Mouse (Mus musculus): ENCODE results near the gene Grip1. TPM values are rescaled to one million over a fixed set of nuclear protein-coding genes. Genes with fewer than 3 reads are reported as not detected.

Grip1 gene
- total RNA-seq, 2 experiments from 2014 or later: not detected

DNA sequence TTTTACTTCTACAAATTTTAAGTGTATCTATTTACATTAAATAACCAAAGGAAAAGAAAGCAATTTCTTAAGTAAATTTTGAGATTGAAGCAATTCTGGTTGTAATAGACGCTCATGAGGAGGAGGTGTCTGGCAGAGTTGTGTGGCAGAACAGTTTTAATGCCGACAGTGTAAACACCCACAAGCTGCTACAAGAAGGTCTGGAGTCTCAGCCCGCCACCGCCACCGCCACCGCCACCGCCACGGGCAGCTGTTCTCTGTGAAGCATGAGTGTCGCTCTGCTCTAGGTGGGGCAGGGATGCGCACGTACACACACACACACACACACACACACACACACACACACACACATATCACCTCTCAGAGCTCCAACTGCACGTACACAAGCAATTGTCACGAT, 558.7 kb downstream of the Grip1 start:
- no peak for ATAC-seq (replicated peaks; ENCODE audit: low FRiP score, poor library complexity, severe bottlenecking)

DNA sequence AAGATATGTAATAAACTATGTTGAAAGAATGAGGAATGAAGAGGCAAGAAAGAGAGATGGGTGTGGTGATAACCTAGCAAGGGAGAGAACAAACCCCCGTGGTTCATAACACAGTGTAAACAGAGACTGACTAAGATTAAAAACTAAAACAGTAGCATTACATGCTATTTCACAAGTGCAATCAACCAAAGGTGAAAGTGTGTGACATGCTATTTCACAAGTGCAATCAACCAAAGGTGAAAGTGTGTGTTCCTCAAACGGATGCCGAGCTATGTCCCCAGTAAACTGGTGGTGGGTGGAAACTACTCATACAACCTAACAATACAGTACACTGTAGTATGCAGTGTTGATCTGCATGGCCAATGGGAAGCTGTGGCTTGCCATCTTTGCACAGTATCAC, 561.5 kb downstream of the Grip1 start:
- no peak for ATAC-seq (replicated peaks; ENCODE audit: low FRiP score, poor library complexity, severe bottlenecking)

DNA sequence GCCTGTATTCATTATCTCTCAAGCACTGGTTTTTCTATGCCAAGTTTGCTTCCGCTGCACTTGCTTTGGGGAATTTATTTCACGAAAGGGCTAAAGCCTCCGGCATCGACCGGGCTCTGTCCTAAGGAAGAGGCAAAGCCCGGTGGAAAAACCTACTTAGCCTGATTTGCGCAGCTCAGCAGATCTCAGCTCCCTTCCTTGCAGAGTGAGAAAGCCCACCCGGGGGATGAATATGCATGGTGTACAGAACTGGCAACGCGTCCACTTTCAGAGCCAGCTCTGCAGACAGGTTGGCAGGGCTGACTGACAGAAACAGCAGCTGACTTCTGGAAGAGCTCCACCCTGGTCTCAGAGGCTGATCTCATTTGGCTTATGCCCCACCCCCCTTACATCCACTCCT, 572.8 kb downstream of the Grip1 start:
- no peak for ATAC-seq (replicated peaks; ENCODE audit: low FRiP score, poor library complexity, severe bottlenecking)

DNA sequence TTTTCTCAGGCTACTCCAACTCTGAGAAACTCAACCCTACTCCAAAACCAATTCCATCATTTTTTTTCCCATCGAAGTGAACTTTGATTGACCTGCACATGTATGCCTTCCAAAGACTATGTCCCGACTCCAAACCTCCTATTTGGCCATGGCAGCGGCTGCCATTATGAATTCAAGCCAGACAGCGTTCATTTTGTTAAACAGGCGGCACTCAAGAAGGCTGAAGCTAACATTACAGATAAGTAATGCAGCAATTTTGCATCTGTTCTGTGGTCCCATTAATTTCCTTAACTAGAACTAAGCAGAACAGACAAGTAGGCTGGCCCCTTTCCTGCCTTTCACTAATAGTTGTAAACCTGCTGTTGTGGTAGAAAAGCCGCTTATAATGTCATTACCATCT, 577.3 kb downstream of the Grip1 start:
- ATAC-seq (replicated peaks; ENCODE audit: low FRiP score, poor library complexity, severe bottlenecking): no peak

DNA sequence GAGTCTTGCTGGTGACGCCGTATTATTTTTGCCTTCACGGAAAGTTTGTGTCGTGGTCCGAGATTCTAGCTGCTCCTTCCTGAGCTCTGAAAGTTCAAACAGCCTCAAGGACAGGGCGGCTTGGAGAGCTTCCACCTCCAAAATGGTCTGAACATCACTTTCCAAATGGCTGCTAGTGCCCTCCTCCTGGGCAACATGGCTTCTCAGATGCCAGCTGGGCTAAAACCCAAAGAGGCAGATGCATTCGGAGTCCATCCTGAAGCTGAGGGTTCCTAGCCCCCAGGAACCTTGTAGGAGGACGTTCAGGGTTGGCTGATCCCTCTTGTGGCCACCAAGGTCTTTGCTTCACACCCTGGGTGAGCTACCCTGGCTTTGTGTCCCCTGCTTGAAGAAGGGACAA, 577.7 kb downstream of the Grip1 start:
- no peak for ATAC-seq (replicated peaks; ENCODE audit: low FRiP score, poor library complexity, severe bottlenecking)

DNA sequence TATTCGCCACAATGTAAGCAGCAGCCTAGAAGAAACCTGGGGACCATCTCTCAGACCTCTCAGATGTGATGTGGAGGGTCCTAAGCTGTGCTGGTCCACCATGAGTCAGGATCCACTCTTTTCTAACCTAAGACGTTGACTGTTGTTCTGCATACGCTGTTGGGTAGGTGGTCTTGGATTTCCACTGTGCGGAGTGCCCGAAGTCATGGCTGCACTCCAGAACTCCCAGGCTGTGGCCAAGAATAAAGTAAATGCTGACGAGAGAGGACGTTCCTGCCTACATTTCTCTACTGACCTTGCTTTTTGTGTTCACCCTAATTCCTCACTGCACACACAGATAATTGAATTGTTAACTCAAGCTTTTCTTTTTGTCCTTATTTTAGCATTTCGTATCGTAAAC, 580.2 kb downstream of the Grip1 start:
- ATAC-seq (replicated peaks; ENCODE audit: low FRiP score, poor library complexity, severe bottlenecking): no peak

DNA sequence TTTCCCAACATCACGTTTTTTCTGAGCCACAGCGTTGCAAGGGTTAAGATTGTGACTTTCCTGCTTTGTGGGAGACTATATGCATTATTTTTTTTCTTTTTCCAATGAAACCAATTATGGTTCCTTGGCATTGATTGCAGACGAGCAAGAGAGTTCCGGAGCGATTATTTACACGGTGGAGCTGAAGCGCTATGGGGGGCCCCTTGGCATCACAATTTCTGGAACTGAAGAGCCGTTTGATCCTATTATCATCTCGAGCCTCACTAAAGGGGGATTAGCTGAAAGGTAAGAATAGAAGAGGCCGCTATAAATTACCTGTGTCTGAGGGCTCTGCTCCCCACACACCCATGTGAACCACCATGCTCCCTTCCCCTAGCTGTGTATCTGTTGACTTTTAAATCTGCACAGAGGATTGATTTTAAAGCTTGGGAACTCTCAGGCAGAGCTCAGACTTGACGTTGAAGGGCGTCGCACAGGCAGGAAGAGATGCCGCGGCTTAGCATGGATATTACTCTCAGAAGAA, 581.6 kb downstream of the Grip1 start:
- no peak for ATAC-seq (replicated peaks; ENCODE audit: low FRiP score, poor library complexity, severe bottlenecking)

DNA sequence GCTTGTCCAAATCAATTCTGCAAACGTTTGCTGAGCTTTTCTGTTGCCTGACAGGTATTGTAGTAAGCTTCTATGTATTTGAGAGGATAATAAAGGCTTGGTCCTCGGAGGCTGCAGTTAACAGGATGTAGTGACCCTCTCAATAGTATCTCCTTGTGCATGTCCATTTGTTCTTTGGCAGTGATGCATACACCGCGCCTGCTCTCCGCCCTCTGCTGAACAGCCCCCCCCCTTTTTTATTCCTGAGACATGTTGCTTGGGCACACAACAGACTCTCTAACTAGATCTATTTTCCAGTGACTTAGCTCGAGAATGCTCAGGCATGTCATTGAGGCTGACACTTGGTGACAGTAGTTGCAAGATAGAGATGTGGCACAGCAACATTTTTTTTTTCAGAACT, 582.2 kb downstream of the Grip1 start:
- ATAC-seq (replicated peaks; ENCODE audit: low FRiP score, poor library complexity, severe bottlenecking): no peak

DNA sequence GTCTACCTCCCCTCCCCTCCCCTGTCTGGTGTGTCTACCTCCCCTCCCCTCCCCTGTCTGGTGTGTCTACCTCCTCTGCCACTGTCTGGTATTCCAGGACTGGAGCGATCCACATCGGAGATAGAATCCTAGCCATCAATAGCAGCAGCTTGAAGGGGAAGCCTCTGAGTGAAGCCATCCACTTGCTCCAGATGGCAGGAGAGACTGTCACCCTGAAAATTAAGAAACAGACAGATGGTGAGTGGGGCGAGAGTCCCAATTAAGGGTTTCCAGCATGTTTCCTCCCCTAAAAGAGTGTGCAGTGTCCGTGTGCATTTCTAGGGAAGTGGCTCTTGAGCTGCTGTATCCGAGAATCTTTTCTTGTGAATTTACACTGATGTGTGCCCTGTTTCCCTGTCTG, 584.6 kb downstream of the Grip1 start:
- ATAC-seq (replicated peaks; ENCODE audit: low FRiP score, poor library complexity, severe bottlenecking): no peak

DNA sequence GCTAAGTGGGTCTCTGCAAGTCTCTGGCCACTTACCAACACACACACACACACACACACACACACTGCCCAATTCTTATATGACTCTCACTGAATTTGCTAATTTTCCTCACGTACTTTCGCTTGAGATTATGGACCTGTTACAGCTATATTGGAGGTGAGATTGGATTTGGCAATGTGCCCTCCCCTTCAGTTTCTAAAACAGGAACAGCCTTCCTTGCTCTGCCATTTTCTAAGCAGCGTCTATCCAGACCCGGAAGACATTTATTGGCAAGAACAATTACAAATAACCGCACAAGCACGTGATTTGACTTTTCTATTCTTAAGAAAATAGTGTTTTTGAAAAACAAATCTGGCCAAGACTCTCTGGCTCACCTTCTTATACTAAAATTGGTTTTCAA, 590.6 kb downstream of the Grip1 start:
- ATAC-seq (replicated peaks; ENCODE audit: low FRiP score, poor library complexity, severe bottlenecking): no peak

DNA sequence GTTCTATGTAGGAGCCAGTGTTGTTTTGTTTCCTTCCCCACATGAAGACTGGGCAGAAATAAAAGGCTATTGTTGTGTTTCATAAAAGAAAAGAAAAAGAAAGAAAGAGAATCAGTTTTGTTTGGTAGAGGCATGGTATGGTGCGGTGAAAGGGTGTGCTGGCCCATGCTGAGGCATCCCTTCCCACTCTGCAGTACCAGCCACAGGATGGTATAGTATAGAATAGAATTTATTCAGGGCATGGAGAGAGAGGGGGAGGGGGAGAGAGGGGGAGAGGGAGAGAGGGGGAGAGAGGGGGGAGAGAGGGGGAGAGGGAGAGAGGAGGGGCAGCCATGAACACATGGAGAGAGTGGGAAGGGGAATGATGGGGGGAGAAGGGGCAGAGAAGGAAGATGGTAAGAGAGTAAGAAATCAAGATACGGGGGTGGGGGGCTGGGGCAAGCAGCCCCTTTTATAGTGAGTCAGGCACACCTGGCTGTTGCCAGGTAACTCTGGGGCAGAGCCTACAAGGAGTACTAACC, 591.1 kb downstream of the Grip1 start:
- ATAC-seq (replicated peaks; ENCODE audit: low FRiP score, poor library complexity, severe bottlenecking): no peak

DNA sequence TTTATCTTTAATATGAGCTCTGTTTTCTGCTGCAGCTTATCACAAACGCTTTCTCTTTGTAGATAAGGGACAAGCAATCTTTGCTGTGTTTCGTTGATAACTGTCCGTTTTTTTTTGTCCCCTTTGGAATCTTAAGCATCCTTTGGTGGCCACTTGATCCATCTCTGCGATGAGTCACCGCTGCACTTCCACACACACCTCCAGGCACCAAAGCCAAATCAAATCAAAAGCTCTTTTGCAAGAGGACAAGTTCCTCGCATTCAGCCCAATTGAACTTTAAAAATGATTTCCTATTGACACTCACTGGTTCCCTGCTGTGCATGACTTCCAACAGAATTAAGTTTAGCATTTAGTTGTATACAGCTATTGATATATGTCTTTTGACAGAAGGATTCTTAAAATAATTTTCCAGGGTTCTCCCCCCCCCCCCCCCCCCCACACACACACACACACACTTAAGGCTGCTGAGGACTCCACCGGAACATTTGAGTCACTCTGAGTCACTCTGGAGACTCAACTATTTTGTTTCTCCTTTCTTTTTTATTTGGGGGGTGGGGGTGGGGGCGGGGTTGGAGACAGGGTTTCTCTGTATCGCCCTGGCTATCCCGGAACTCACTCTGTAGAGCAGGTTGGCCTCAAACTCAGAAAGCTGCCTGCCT, 607.1 kb downstream of the Grip1 start:
- no peak for ATAC-seq (replicated peaks; ENCODE audit: low FRiP score, poor library complexity, severe bottlenecking)

DNA sequence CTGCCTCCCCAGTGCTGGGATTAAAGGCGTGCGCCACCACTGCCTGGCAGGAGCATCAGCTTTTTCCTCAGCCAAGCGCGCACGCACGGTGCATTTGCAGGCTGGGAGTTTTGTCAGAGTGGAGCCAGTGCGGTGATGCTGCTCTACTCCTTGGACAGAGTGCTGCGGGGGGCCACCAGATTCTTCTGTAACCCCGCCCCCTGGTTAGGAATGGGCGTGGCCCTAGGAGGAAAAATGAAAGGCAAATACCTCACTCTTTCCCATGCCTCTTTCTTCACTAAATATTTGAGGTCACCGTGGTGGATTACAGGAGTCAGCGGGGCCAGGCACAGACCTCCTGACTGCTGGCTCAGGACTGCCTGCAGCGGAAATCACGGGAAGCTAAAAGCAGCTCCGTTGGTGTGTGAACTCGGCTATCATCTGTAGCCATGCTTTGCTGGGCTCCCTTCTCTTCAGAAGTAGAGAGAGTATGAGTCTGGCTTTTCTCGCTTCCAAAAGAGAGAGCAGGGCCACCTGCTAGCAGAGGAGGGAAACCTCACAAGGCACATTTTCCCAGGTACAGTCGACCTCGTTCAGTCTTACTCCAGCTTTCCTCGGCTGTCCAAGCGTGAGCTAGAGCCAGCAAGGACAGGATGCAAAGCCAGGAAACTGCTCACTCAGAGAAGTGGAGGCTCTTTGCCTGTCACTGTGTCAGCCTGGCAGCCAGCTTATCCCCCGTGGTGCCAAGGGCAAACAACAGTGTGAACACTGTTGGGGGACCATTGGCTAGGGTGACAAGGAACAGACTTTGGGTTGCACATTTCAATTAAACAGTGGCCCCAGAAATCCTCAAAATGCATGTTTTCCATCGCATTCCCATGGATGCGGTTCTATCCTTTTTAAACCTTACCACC, 607.9 kb downstream of the Grip1 start:
- ATAC-seq (replicated peaks; ENCODE audit: low FRiP score, poor library complexity, severe bottlenecking): no peak

DNA sequence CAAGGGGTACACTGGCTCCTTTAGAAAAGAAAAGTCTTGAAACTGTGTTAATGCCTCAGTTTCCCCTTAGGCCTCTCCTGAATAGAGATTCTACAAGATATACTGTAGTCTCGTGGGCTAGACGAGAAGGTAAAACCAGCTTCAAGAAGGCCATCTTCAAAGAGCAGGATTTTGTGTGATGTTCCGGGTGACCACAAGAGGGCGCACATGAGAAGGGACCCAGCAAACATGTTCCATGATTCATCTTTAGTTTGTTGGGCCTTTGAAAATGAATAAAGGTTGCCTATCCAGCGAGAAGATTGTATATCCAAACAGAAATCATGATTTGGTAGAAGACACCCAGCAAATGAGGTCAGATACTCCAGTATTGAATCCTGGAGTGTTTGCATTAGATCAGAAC, 610.8 kb downstream of the Grip1 start:
- 0 out of 2 replicates have a peak, but pooled peaks have one; percentile 55 for ATAC-seq (replicated peaks; ENCODE audit: low FRiP score, poor library complexity, severe bottlenecking)

DNA sequence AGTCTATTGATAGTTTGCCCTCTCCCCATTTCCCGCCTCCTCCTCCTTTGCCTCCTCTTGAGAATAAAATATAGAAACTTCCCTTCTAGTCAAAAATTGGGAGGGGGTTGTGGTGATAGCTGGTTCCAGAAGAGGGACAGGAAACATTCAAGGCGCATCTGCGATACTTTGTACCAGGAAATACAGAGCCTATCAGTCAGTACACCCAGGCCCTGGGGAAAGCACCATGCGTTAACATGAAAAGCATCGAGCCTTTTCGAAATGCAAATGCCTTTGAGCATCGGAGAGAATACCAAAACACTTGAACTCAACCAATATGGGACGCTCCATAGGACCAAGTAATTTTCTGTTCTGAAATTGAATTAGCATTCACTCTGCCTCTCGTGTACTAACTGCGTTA, 612.7 kb downstream of the Grip1 start:
- ATAC-seq (replicated peaks; ENCODE audit: low FRiP score, poor library complexity, severe bottlenecking): no peak

DNA sequence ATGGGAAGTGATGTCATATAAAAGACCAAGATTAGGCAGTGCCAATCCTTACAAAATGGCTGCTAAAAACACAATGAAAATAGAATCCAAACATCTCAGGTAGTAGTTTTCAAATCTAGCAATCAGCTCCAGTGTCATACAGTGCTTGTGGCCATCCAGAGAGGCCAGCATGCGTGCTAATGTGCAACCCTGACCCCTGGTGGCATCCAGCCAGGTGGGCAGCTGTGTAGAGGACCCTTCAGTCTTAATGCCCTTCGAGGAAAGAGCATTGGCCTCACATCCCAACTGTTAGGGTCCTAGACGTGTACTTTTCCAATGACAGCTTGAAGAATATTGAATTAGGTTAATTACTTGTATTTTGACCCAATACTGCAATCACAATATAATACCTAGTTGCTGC, 624.2 kb downstream of the Grip1 start:
- ATAC-seq (replicated peaks; ENCODE audit: low FRiP score, poor library complexity, severe bottlenecking): no peak

DNA sequence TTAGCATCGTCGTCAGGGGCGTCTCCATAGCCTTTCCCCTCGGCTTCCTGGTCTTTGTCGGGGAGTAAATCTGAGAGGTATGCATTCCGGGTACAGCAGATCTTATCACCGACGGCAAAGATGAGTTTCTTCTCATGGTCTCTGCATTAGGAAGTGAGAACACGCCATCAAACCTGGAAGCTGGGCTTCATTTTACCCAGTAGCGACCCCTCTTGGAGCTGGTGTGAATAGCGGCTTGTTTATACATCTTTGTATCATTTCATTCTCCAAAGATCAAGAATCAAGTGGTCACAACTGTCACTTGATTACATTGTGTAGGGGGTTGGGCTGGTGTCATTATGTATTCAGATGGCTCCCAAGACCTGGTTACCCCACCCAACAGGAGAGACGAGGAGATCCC, 638.9 kb downstream of the Grip1 start:
- ATAC-seq (replicated peaks; ENCODE audit: low FRiP score, poor library complexity, severe bottlenecking): no peak

DNA sequence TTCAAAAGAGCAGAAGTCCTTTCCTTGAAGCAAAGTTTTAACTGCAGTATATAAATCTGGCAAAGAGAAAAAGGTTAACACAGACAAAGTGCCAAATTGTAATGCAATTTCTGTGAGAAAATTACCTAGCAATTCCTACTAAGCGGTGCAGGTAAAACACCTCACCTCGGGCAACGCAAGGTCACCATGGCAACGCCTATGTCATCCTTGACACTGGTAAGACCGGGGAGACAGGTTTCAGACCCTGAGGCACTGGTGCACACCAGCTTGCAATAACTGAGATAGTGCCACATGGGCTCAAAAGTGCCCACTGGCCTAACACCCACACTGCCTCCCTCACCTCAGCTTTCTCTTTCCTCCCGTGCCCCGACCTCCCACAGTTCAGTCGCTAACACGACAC, 641.5 kb downstream of the Grip1 start:
- ATAC-seq (replicated peaks; ENCODE audit: low FRiP score, poor library complexity, severe bottlenecking): no peak

DNA sequence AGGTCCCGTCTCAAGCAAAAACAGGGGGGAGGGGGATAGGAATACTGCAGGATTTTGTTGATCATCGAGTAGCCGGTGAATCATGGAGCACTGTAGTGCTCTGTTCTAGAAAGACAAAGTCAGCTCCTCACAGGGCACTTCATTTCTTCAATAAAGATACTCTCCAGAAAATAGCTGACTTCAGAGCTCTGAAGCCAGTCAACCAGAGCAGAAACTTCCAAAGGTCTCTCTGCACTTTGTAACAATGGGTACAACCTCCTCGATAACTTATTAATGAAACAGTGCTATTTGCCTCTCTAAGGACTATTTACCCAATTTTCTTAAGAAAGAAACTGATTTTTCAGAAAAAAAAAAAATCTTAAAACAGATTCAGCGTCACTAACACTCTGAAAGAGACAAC, 642.1 kb downstream of the Grip1 start:
- no peak for ATAC-seq (replicated peaks; ENCODE audit: low FRiP score, poor library complexity, severe bottlenecking)

DNA sequence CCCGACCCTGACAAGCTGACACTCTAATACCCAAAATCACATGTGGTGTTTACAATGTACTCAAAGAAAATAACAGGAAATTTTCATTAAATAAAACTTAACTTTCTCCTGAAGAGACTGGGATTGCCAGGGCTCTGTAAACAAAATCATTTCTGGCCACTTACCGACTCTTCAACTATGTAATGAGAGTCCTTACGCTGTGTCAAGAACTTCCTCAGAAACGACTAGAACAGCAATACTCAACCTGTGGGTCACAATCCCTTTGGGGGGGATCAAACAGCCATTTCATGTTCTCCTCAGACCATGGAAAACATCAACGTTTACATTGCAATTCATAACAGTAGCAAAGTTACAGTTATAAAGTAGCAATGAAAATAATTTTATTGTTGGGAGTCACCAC, 643.9 kb downstream of the Grip1 start:
- ATAC-seq (replicated peaks; ENCODE audit: low FRiP score, poor library complexity, severe bottlenecking): no peak

DNA sequence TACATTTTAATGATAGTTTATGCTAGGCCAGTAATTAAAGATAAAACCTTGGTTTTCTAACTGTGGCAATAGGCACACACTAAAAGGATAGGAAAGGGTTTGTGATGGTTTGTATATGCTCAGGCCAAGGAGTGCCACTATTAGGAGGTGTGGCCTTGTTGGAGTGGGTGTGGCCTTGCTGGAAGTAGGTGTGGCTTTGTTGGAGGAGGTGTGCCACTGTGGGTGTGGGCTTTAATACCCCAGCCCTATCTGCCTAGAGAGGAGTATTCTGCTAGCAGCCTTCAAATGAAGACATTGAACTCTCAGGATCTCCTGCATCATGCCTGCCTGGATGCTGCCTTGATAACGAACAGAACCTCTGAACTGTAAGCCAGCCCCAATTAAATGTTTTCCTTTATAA, 647.2 kb downstream of the Grip1 start:
- ATAC-seq (replicated peaks; ENCODE audit: low FRiP score, poor library complexity, severe bottlenecking): no peak

Data from erythroblast, adult 5-6 weeks (primary cell).